Mouse (Mus musculus): ENCODE data around the gene Erich6b.

DNA sequence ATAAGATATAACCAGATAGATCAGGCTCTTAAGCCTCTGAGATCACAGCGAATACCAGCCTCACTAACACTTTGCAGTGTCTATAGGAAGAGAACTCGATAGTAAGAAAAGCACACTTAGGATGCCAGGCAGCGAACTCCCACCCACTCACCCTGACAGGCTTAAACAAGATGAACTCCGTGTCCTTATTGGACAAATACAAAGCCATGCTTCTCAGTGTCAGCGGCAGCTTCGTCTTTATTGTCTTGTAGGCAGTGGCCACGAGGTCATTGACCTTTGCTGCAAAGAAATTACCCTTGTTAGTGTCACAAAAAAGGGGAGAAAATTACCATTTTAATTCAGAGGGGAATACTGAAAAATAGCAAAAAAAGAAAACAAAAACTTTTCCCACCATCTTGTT, 65.7 kb downstream of the Erich6b start:
- TF ChIP-seq CTCF (conservative IDR thresholded peaks at IDR 0.05 in 1 of 2, IDR thresholded peaks at IDR 0.05 in 1 of 2; ENCODE audit: low read depth in 2 of 2, low read length in 2 of 2), result no peak
- TF ChIP-seq MAX (IDR thresholded peaks at IDR 0.05; ENCODE audit: low read length), result no peak
- no peak for TF ChIP-seq JUND (conservative IDR thresholded peaks at IDR 0.05; ENCODE audit: low read depth, low read length)
- TF ChIP-seq GABPA (IDR thresholded peaks at IDR 0.05; ENCODE audit: insufficient replicate concordance, low read depth, low read length), result no peak
- TF ChIP-seq NRF1 (IDR thresholded peaks at IDR 0.05; ENCODE audit: low read depth, low read length), result no peak
